ENCODE assay signal across 8 mouse cellular contexts in the genomic region with DNA sequence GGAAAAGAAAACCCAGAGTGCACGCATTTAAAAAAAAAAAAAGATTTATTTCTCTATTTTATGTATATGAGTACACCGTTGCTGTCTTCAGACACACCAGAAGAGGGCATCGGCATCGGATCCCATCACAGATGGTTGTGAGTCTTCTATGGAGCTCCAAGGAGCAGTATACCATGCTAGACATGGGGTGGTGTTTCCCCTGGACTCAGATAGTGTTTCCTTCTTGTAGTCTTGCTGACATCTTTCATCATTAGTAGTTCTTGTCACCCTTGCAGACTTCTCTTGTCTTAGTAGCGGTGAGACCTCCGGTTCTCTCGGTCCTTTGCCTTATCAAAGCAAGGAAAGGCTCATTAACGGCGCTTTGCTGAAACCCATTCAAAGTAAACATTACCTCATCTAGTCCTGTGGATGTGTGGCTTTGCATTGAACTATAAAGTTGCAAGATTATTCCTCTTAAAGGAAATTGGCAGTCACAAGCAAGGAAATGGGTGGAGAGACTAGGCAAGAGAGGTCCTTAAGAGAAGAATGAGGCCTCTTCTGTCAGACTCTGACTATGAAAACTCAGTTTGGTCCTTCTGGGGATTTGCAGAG. TPM values are rescaled to one million over a fixed set of nuclear protein-coding genes. Genes with fewer than 3 reads are reported as not detected.
DNase-seq lines count a peak whose midpoint lies in the region; ATAC-seq and TF ChIP-seq lines count a peak whose summit lies in the region.

No protein-coding gene starts in this region.

- H3K27ac ChIP-seq in layer of hippocampus, adult 2 months = no peak overlapping the region
- H3K27ac ChIP-seq in midbrain, postnatal 0 days (ENCODE audit: low read depth, low read length) = no peak overlapping the region

- H3K4me1 ChIP-seq in midbrain, postnatal 0 days (ENCODE audit: insufficient read depth, low read length) = no peaks in the 10 kb centered on the region

- H3K4me2 ChIP-seq in midbrain, postnatal 0 days (ENCODE audit: low read depth, low read length, poor library complexity, severe bottlenecking) = peak overlapping the region; percentile 44

- no peaks in the 10 kb centered on the region for H3K9me3 ChIP-seq in midbrain, postnatal 0 days (ENCODE audit: low read length)

- DNase-seq in embryo, embryonic 10.5 days (ENCODE audit: low spot score) = peak; percentile 13
- no peak for DNase-seq in embryo, embryonic 11 days
- DNase-seq in layer of hippocampus, adult 2 months (ENCODE audit: low spot score in 2 of 2) = no peak
- DNase-seq in layer of hippocampus, adult 9-10 months (ENCODE audit: low spot score) = no peak
- no peak for DNase-seq in midbrain, postnatal 0 days (ENCODE audit: low spot score)
- DNase-seq in B cell, adult 2 months = no peak

- H3K4me3 ChIP-seq in layer of hippocampus, adult 2 months = peak overlapping the region; percentile 53; the same call in 1 of the 2 replicates
- no peak overlapping the region for H3K4me3 ChIP-seq in midbrain, postnatal 0 days (ENCODE audit: low read depth, low read length)

- no peaks in the 10 kb centered on the region for H3K36me3 ChIP-seq in midbrain, postnatal 0 days (ENCODE audit: insufficient read depth, low read length)

- 89% methylated on average over 9 of the region's 9 CpGs for WGBS in midbrain, postnatal 0 days

- no peak overlapping the region for H3K9ac ChIP-seq in midbrain, postnatal 0 days (replicated peaks; ENCODE audit: low read length, poor library complexity, severe bottlenecking)

- ATAC-seq in granulocyte monocyte progenitor cell, adult 5-6 weeks (replicated peaks; ENCODE audit: poor library complexity, severe bottlenecking) = 0 out of 2 replicates have a peak, but pooled peaks have one; percentile 5
- ATAC-seq in midbrain, postnatal 0 days (ENCODE audit: low FRiP score) = no peak
- no peak for ATAC-seq in erythroblast, adult 5-6 weeks (replicated peaks; ENCODE audit: low FRiP score, poor library complexity, severe bottlenecking)

- H3K27me3 ChIP-seq in midbrain, postnatal 0 days (ENCODE audit: insufficient read depth, low read length) = no peaks in the 10 kb centered on the region

- peak; percentile 48 for TF ChIP-seq CTCF in layer of hippocampus, adult 2 months (conservative IDR thresholded peaks at IDR 0.05)
- peak; percentile 57 for TF ChIP-seq CTCF in midbrain, postnatal 0 days (IDR thresholded peaks at IDR 0.05)

RNA-seq across cellular contexts. Expression of a gene that starts 50.1 kb away (rescaled TPM):
- total RNA-seq in layer of hippocampus, adult 2 months (2021) = under 1 TPM; 0.33 to 0.86 TPM
- 7.5 and 12.5 TPM in 2 replicates for total RNA-seq in granulocyte monocyte progenitor cell, adult 5-6 weeks (2014; fragmentation: Nextera tagmentation)
- total RNA-seq in granulocyte monocyte progenitor cell, adult 5-6 weeks (2017) = 5.0 and 5.8 TPM in 2 replicates
- total RNA-seq in midbrain, postnatal 0 days (2014; rRNA removed) = 1.4 and 4.2 TPM in 2 replicates
- 2.0 and 2.3 TPM in 2 replicates for polyA plus RNA-seq in midbrain, postnatal 0 days (2015; fragmentation: Nextera tagmentation; extraction: Ambion mirVana)
- 4.8 and 12.1 TPM in 2 replicates for total RNA-seq in erythroblast, adult 5-6 weeks (2015; ENCODE audit: low replicate concordance)
- 8.9 and 17.6 TPM in 2 replicates for total RNA-seq in erythroblast, adult 5-6 weeks (2017; ENCODE audit: low replicate concordance)
